Mouse (Mus musculus) urinary bladder, postnatal 4 days (tissue): ENCODE measurements around the gene 1110051M20Rik.

Experiments used
- DNase-seq, 2 experiments: peaks; one replicate each; pipeline ENCODE4 v3.0.0; 2021 to 2022; ENCODE audit warnings: low spot score in 2 of 2

Gene 1110051M20Rik

GRCm38 (mm10) chr2:91421641-91422040 lies 22.9 kb downstream of the 1110051M20Rik start:
- no peak for DNase-seq

- DNase-seq, result no peak
Measured at GRCm38 (mm10) chr2:91413811-91414210, 30.7 kb downstream of the 1110051M20Rik start.

- DNase-seq, result no peak
Measured at GRCm38 (mm10) chr2:91412361-91412760, 32.1 kb downstream of the 1110051M20Rik start.

GRCm38 (mm10) chr2:91411473-91411872 lies 33.0 kb downstream of the 1110051M20Rik start:
- DNase-seq, result no peak

GRCm38 (mm10) chr2:91408031-91408430 lies 36.5 kb downstream of the 1110051M20Rik start:
- DNase-seq, result no peak

GRCm38 (mm10) chr2:91405071-91405470 lies 39.4 kb downstream of the 1110051M20Rik start:
- DNase-seq, result no peak

GRCm38 (mm10) chr2:91399727-91400126 lies 44.8 kb downstream of the 1110051M20Rik start:
- DNase-seq, result no peak

GRCm38 (mm10) chr2:91399168-91399567 lies 45.3 kb downstream of the 1110051M20Rik start:
- no peak for DNase-seq

GRCm38 (mm10) chr2:91394078-91394477 lies 50.4 kb downstream of the 1110051M20Rik start:
- no peak for DNase-seq

- no peak for DNase-seq
Measured at GRCm38 (mm10) chr2:91388738-91389137, 55.8 kb downstream of the 1110051M20Rik start.

- no peak for DNase-seq
Measured at GRCm38 (mm10) chr2:91388281-91388680, 56.2 kb downstream of the 1110051M20Rik start.

- DNase-seq, result no peak
Measured at GRCm38 (mm10) chr2:91387287-91387958, 57.1 kb downstream of the 1110051M20Rik start.

GRCm38 (mm10) chr2:91386547-91387286 lies 57.8 kb downstream of the 1110051M20Rik start:
- DNase-seq, result no peak

- no peak for DNase-seq
Measured at GRCm38 (mm10) chr2:91383294-91383693, 61.2 kb downstream of the 1110051M20Rik start.

- DNase-seq, result no peak
Measured at GRCm38 (mm10) chr2:91377038-91377437, 67.5 kb downstream of the 1110051M20Rik start.

- no peak for DNase-seq
Measured at GRCm38 (mm10) chr2:91370314-91370713, 74.2 kb downstream of the 1110051M20Rik start.

GRCm38 (mm10) chr2:91363272-91363671 lies 81.2 kb downstream of the 1110051M20Rik start:
- no peak for DNase-seq

GRCm38 (mm10) chr2:91361068-91361528 lies 83.4 kb downstream of the 1110051M20Rik start:
- peak in 1 of 2 experiments; percentile 22 for DNase-seq

GRCm38 (mm10) chr2:91355767-91356166 lies 88.7 kb downstream of the 1110051M20Rik start:
- DNase-seq, result no peak

- DNase-seq, result no peak
Measured at GRCm38 (mm10) chr2:91354727-91355403, 89.6 kb downstream of the 1110051M20Rik start.

GRCm38 (mm10) chr2:91353854-91354253 lies 90.7 kb downstream of the 1110051M20Rik start:
- DNase-seq, result no peak

GRCm38 (mm10) chr2:91351841-91352240 lies 92.7 kb downstream of the 1110051M20Rik start:
- DNase-seq, result no peak
